Mouse (Mus musculus) spleen, embryonic (tissue): ENCODE measurements around the gene Agbl1.
"Not testable (repeated sequence)": the region's sequence is repeated elsewhere in the genome, so short reads cannot be mapped to it uniquely, and the experiment has no call there.

Source experiments
- CTCF ChIA-PET: fragments of 350-600 bp; sonication (Branson Sonifier 250); formaldehyde crosslinking; loops from one replicate; lab custom pipeline; 2022; lab: Charles Lee

Agbl1 gene

DNA sequence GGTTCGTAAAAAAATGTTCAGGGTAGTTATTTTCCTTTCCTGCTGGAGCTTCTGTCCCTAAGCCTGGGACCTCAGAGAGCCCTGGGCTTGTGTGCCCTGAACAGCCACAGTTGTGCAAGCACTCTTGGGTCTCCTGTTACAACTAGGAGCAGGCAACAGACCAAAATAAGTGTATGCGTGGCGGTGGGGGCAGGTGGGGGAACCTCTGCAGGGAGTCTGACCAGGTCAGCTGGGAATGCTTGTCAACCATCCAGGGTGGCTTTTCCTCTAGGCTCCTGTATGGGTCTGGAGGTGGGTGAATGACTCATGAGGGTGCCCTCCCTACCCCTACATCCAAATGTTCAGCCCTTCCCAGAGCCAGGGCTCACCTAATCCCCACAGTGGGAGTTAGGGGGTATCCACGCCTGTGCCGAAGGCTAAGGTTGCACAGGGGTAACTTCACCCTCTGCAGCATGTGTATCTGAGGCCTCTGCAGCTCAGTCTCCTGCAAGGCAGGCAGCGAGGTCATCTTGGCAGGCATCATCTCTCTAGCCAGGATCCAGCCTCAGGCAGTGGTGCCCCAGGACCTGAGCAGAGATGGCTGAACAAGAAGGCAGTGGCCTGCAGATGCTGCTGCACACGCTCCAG, at the start of gene Agbl1:
Agbl1 (plus strand) TSS at position 577 of the 627 bp plus-strand sequence.
- CTCF ChIA-PET = no interaction called here

GRCm38 (mm10) chr7:76185005-76185658, 44.6 kb upstream of the Agbl1 start:
- CTCF ChIA-PET = no interaction called here

DNA sequence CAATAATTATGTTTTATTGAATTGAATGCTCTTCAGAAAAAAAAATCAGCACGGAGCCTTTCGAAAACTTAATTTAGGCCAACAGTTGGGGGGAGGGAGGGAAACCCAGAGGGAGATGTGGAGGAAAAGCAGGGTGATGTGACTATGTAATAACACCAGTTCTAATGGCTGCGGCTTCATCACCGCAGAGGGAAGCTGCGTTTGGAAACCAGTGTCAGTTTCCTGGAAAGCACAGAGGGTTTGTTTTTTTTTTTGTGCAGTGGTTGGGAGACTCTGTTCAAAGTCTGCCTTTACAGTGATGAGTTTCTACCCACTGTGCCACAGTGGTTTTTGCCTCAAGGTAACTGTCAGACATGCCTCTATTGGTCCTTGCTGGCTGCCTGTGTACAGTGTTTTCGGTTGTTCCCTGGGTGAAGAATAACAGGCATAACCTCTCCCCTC, 44.0 kb upstream of the Agbl1 start:
- CTCF ChIA-PET = no interaction called here

- CTCF ChIA-PET = no interaction called here
Measured at GRCm38 (mm10) chr7:76218546-76218945, 11.1 kb upstream of the Agbl1 start.

DNA sequence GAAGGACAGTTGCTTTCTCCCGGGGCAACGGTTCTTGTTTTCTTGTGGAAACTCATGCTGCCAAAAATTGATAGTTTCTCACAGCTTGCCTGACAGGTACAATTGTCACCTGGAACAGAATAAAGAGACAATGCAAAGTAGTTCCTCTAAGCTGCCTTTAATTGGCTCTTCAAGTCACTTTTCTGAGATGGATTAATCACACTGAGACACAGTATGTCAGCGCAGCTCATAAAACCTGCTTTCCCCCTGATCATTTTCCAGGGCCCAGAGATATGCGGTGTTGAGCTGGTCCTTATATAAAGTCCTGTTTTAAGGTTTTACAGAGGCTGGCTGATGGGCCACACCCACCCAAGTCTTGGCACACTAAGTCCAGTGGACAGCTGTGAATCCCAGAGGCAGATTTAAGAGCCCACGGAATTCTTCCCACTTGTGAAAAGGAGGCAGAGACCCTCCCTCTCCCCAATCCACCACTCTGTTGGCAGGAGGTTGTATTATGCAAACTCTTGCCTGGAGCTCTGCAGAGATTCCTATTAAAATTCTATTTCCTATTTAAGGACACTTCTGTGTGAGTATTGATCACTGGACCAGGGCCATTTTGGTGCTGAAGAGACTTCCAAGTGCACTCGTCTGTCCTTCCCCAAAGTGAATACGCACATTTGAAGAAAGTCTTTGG, 9.8 kb upstream of the Agbl1 start:
- CTCF ChIA-PET = no interaction called here

DNA sequence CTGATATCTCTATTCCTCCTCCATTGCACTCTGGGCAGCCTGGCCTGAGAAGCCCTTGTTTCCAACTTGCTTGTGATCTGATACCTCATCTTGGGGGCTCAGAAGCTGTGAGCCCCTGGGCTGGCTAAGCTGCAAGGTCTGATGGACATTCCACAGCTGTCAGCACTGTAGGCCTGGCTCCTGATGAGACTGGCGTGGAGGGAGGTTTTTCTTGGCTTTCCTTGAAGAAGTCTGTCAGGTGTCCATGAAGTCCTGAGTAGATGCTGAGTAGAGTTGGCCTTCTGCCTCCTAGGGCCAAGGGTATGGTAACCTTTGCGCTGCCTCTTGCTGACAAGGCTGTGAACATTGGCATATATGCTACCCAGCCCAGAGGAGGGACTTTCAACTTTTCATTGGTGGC, 7.0 kb upstream of the Agbl1 start:
- CTCF ChIA-PET = no interaction called here

- CTCF ChIA-PET = no interaction called here
Measured at GRCm38 (mm10) chr7:76228881-76229280, 806 bp upstream of the Agbl1 start.

DNA sequence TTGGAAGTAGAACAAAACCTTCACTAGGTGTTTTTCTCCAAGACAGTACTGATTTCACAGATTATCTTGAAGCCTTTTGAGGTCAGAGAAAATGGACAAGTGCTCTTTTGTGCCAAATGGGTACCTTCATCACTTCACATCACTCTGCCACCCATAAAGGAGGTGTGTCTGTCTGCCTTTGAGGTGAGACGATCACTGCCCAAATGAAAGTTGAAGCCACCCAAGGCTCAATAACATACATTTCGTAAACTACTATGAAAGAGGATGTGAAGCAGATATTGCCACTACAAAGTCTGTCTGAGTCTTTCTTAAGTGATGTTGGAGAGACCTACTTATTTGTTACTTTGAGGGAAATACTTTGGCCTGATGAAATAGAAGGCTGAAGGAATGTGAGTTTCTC, 4.6 kb downstream of the Agbl1 start:
- CTCF ChIA-PET = interaction anchor here (0.5 kb wide), 1 partner anchor 58 kb away, joined by 10 read pairs; no protein-coding TSS in a partner anchor

DNA sequence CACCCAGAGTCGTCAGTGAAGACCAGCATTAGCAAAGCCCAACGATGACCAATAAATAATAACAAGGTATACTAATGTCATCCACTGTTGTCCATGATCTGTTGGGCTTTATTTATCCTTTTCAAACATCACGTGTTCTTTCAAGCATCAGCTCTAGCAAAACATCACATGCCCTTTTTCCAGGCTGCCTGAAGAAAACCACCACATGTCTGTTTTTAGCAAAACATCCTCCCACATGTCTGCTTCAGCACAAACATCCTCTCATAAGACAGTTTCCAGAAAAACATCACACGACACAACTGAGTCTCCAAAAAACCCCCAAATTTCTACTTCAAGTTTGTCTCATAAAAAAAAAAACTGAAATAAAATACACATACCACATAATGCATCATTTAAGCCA, 7.8 kb downstream of the Agbl1 start:
- CTCF ChIA-PET = no interaction called here

DNA sequence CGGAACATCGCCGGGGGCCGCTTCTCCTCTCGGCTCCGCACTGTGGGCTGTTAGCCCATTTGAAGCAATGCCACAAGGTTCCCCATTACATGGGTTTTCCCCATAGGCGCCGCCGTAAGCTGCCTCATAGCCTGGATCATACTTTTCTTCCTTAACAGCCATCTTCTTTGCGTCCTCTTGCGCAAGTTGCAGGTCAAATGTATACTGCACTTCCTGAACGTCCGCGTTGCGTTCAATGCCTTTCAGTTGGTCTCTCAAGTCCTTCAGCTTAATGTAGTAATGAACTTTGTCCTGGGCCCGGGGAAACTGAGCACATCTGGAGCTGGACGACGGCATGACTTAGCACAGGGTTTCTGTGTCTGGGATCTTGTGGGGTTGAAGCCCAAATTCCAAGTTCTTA, 15.2 kb downstream of the Agbl1 start:
- CTCF ChIA-PET = not testable (repeated sequence)

DNA sequence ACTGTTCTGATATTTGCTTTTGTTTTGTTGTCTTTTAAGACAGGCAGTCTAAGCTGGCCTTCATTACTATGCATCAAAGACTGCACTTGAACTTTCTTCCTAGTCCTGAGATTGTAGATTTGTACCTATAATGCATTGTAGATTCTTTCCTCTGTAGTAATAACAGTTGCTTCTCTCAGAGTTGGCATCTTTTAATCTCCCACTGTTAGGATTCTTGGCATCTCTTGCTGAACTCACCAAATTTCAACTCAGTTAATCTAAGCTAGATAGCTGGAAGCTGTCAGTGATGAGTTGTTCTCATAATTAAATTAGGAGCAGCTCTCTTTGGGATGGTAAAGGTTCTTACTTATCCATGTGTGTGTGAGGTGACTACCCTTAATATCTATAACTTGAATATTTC, 45.4 kb downstream of the Agbl1 start:
- CTCF ChIA-PET = no interaction called here

DNA sequence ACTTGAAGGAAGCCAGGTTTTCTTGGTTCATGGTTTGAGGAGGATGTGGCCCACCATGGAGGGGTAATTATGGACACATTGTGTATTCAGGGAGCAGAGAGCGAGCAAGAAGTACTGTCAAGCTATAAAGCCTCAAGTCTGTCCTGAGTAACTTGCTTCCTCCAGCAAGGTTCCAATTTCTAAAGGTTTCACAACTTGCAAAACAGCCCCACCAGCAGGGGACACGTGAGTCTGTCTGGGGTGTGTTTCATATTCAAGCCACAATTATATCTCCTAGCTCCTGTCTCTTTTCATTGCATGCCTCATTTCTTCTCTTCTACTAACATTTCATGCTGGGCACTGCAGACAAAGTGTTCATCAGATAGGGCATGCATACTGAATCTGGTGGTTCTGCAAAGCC, 53.1 kb downstream of the Agbl1 start:
- CTCF ChIA-PET = no interaction called here

- CTCF ChIA-PET = no interaction called here
Measured at GRCm38 (mm10) chr7:76287531-76287930, 57.8 kb downstream of the Agbl1 start.

GRCm38 (mm10) chr7:76321866-76322553, 92.3 kb downstream of the Agbl1 start:
- CTCF ChIA-PET = no interaction called here

DNA sequence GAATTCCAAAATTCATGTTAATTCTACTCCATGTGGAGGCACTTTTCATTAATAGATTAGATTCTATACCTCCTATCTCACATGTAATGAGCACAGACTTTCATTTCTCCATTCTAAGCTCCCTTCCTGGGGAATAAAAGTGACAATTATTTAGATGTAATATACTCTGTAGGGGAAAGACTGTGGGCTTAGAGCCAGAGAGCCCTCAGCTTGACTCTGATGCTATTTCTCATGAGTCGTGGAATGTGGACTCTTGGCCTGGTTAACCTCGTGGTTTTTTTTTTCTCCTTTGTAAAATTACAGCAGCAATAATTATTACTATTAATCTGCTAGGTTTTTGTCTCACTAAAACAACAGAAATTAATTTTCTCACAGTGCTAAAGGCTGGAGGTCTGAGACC, 96.4 kb downstream of the Agbl1 start:
- CTCF ChIA-PET = no interaction called here

DNA sequence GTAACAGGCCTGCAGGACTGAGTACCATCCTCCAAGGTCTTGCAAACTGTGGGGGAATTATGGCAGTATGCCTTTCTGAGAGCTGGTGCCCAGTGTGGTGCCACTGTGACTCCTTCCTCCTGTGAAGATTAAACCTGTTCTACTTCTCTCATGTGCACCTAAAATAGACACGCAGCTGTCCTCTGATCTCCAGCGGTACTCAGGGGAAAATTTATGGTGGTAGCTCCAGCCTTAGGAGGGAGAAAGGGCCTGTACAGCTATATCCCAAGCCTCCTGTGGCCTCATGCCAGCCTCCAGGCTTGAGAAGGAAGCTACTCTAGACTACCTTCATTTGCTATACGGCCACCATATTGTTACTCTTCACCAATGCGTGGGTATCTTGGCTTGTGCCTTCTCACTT, 109.6 kb downstream of the Agbl1 start:
- CTCF ChIA-PET = no interaction called here

GRCm38 (mm10) chr7:76341601-76342000, 111.9 kb downstream of the Agbl1 start:
- CTCF ChIA-PET = no interaction called here

- CTCF ChIA-PET = no interaction called here
Measured at GRCm38 (mm10) chr7:76353469-76353868, 123.8 kb downstream of the Agbl1 start.

DNA sequence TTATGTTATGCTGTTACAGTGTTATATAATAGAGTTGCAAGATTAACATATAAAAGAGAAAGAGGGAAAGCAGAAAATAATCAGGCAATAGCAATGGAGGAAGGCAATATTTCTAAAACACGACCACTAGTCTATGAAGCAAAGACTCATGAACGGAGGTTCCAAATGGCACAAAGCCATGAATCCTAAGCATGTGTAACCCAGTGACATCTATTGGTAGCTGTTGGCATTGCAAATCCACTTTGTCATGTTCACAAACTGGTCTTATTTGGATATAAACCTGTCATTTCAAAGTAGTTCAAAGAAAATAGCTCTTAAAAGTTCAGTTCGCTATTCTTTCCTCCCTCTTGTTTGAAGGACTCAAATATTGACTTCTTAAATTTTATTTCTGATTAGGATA, 124.8 kb downstream of the Agbl1 start:
- CTCF ChIA-PET = no interaction called here

- CTCF ChIA-PET = interaction anchor here (0.6 kb wide), 1 partner anchor 830 kb away, joined by 3 read pairs; no protein-coding TSS in a partner anchor
Measured at GRCm38 (mm10) chr7:76371269-76371668, 141.6 kb downstream of the Agbl1 start.

GRCm38 (mm10) chr7:76379493-76379892, 149.8 kb downstream of the Agbl1 start:
- CTCF ChIA-PET = no interaction called here

DNA sequence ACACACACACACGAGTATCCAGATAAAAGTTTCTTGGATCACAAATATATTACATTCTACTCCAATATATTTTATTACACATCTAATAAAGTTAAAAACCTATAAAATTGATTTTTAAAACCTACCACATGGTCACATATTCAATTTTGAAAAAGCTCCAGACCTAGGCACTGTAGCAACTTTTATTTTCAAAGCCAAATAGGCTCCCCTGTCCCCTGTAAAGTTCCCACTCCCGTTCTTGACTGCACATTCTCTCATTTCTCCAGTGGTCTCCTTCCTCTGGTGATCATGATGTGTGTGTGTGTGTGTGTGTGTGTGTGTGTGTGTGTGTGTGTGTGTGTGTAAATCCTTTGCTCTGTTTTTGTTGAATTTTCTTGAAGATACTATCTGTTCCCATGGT, 152.3 kb downstream of the Agbl1 start:
- CTCF ChIA-PET = no interaction called here
